Mouse (Mus musculus): ENCODE measurements around the gene Atg101. TPM values are rescaled to one million over a fixed set of nuclear protein-coding genes. Genes with fewer than 3 reads are reported as not detected.
"Not testable (repeated sequence)": the region's sequence is repeated elsewhere in the genome, so short reads cannot be mapped to it uniquely, and the experiment has no call there.

The Atg101 gene
- polyA plus RNA-seq, 1 experiment from 2014 or later = 87.0 TPM

GRCm38 (mm10) chr15:101317814-101318500 lies 33.9 kb downstream of the Atg101 start:
- 0 out of 2 replicates have a peak overlapping the region, but pooled peaks have one; percentile 20 for H3K27ac ChIP-seq (ENCODE audit: low read length)
- peaks cover 38% of the 10 kb centered on the region for H3K4me1 ChIP-seq (ENCODE audit: insufficient read depth, low read length)
- 65% methylated on average over 2 of the region's 2 CpGs for WGBS

GRCm38 (mm10) chr15:101318889-101319765 lies 35.1 kb downstream of the Atg101 start:
- peaks cover 38% of the 10 kb centered on the region for H3K4me1 ChIP-seq (ENCODE audit: insufficient read depth, low read length)
- no peaks in the 10 kb centered on the region for H3K27me3 ChIP-seq (ENCODE audit: insufficient read depth, low read length)
- WGBS = 47% methylated on average over 14 of the region's 14 CpGs
- no peaks in the 10 kb centered on the region for H3K9me3 ChIP-seq (ENCODE audit: low read length)
- H3K4me3 ChIP-seq (ENCODE audit: low read length) = no peak overlapping the region
- no peak overlapping the region for H3K9ac ChIP-seq (replicated peaks; ENCODE audit: low read length)
- no peaks in the 10 kb centered on the region for H3K36me3 ChIP-seq (ENCODE audit: insufficient read depth, low read length)
- H3K27ac ChIP-seq (ENCODE audit: low read length) = peak overlapping the region; percentile 54; the same call in 1 of the 2 replicates
- ATAC-seq (ENCODE audit: low FRiP score, low TSS enrichment) = no peak
- H3K4me2 ChIP-seq (replicated peaks; ENCODE audit: low read depth, low read length) = no peak overlapping the region

More at GRCm38 (mm10) chr15:101317814-101318500, 33.9 kb downstream of the Atg101 start:
- H3K9ac ChIP-seq (replicated peaks; ENCODE audit: low read length) = 0 out of 2 replicates have a peak overlapping the region, but pooled peaks have one; percentile 12
- no peak overlapping the region for H3K4me3 ChIP-seq (ENCODE audit: low read length)
- ATAC-seq (ENCODE audit: low FRiP score, low TSS enrichment) = no peak
- no peaks in the 10 kb centered on the region for H3K27me3 ChIP-seq (ENCODE audit: insufficient read depth, low read length)
- H3K36me3 ChIP-seq (ENCODE audit: insufficient read depth, low read length) = no peaks in the 10 kb centered on the region
- no peak overlapping the region for H3K4me2 ChIP-seq (replicated peaks; ENCODE audit: low read depth, low read length)
- no peaks in the 10 kb centered on the region for H3K9me3 ChIP-seq (ENCODE audit: low read length)

DNA sequence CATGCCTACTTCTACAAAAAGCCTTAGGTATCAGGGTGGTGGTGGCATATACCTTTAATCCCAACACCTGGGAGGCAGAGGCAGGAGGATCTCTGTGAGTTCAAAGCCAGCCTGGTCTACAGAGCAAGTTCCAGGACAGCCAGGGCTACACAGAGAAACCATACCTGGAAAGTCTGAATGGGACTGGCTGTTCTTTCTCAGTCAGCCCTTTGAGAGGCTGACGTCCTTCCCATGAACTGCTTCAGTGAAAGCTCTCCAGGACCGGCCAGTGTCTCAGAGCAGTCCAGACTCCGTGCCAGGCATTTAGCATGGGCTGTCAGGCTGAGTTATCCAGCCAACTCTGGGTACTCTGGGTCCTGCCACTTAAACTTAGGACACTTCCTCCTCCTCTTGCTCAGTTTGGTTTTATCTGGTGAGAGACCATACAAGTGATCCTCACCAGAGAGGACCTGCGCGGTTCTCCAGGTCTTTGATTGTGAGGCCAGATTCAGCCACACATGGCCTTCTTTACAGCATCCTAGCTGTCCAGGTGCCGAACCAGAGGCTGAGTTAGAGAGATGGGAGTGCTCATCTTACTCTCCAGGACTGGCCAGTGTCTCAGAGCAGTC lies 36.0 kb downstream of the Atg101 start:
- Histone ChIP-seq H3K4me3 (ENCODE audit: low read length) (no peak overlapping the region), H3K9ac (replicated peaks; ENCODE audit: low read length) (no peak overlapping the region), H3K27me3 (ENCODE audit: insufficient read depth, low read length) (no peaks in the 10 kb centered on the region), H3K36me3 (ENCODE audit: insufficient read depth, low read length) (no peaks in the 10 kb centered on the region), H3K9me3 (ENCODE audit: low read length) (no peaks in the 10 kb centered on the region), H3K4me1 (ENCODE audit: insufficient read depth, low read length) (peaks cover 38% of the 10 kb centered on the region), H3K4me2 (replicated peaks; ENCODE audit: low read depth, low read length) (no peak overlapping the region), H3K27ac (ENCODE audit: low read length) (peak overlapping the region; percentile 54)
- 79% methylated on average over 6 of the region's 6 CpGs for WGBS
- no peak for ATAC-seq (ENCODE audit: low FRiP score, low TSS enrichment)

- Histone ChIP-seq H3K9me3 (ENCODE audit: low read length) (no peaks in the 10 kb centered on the region), H3K36me3 (ENCODE audit: insufficient read depth, low read length) (no peaks in the 10 kb centered on the region), H3K27me3 (ENCODE audit: insufficient read depth, low read length) (no peaks in the 10 kb centered on the region), H3K4me3 (ENCODE audit: low read length) (no peak overlapping the region), H3K4me1 (ENCODE audit: insufficient read depth, low read length) (peaks cover 38% of the 10 kb centered on the region), H3K9ac (replicated peaks; ENCODE audit: low read length) (no peak overlapping the region), H3K27ac (ENCODE audit: low read length) (peak overlapping the region; percentile 54; the same call in 1 of the 2 replicates), H3K4me2 (replicated peaks; ENCODE audit: low read depth, low read length) (no peak overlapping the region)
- WGBS = 25% methylated on average over 6 of the region's 6 CpGs
- ATAC-seq (ENCODE audit: low FRiP score, low TSS enrichment) = no peak
These were observed 36.6 kb downstream of the Atg101 start for GRCm38 (mm10) chr15:101320618-101321041.

- no peaks in the 10 kb centered on the region for H3K27me3 ChIP-seq (ENCODE audit: insufficient read depth, low read length)
- H3K9me3 ChIP-seq (ENCODE audit: low read length) = no peaks in the 10 kb centered on the region
- 36% methylated on average over 5 of the region's 5 CpGs for WGBS
- no peak overlapping the region for H3K4me3 ChIP-seq (ENCODE audit: low read length)
- peak overlapping the region; percentile 44 for H3K27ac ChIP-seq (ENCODE audit: low read length)
- H3K36me3 ChIP-seq (ENCODE audit: insufficient read depth, low read length) = no peaks in the 10 kb centered on the region
- H3K4me1 ChIP-seq (ENCODE audit: insufficient read depth, low read length) = peaks cover 36% of the 10 kb centered on the region
- ATAC-seq (ENCODE audit: low FRiP score, low TSS enrichment) = no peak
- no peak overlapping the region for H3K4me2 ChIP-seq (replicated peaks; ENCODE audit: low read depth, low read length)
- H3K9ac ChIP-seq (replicated peaks; ENCODE audit: low read length) = no peak overlapping the region
These were observed 37.1 kb downstream of the Atg101 start for GRCm38 (mm10) chr15:101321126-101321525.

- ATAC-seq (ENCODE audit: low FRiP score, low TSS enrichment) = no peak
- no peak overlapping the region for H3K4me3 ChIP-seq (ENCODE audit: low read length)
- no peak overlapping the region for H3K4me2 ChIP-seq (replicated peaks; ENCODE audit: low read depth, low read length)
- no peaks in the 10 kb centered on the region for H3K36me3 ChIP-seq (ENCODE audit: insufficient read depth, low read length)
- H3K9ac ChIP-seq (replicated peaks; ENCODE audit: low read length) = no peak overlapping the region
- H3K27ac ChIP-seq (ENCODE audit: low read length) = no peak overlapping the region
- WGBS = 79% methylated on average over 5 of the region's 5 CpGs
- no peaks in the 10 kb centered on the region for H3K9me3 ChIP-seq (ENCODE audit: low read length)
- no peaks in the 10 kb centered on the region for H3K27me3 ChIP-seq (ENCODE audit: insufficient read depth, low read length)
- H3K4me1 ChIP-seq (ENCODE audit: insufficient read depth, low read length) = peaks cover 30% of the 10 kb centered on the region
These were observed 38.0 kb downstream of the Atg101 start for GRCm38 (mm10) chr15:101322106-101322505.

DNA sequence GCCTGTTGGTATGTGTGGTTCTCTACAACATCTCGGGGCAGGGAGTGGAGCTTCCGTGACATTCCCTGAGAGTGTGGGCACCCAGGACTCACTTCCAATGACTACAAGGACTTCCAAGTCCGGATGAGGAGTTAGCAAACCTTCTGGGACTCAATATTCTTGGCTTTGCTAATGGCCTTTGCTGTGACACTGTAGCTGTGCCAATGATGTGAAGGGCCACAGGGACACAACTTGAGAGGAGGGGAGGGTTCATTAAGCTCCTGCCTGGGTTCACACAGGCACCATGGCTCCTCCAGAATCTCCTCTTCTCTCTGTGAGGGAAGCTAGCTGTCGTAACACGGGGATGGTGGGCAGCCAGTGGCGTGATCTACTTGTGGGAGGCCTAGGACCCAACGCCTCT lies 38.6 kb downstream of the Atg101 start:
- WGBS = 94% methylated on average over 7 of the region's 7 CpGs

GRCm38 (mm10) chr15:101323511-101323910 lies 39.4 kb downstream of the Atg101 start:
- WGBS = 93% methylated on average over 5 of the region's 5 CpGs
- Histone ChIP-seq H3K9ac (replicated peaks; ENCODE audit: low read length) (no peak overlapping the region), H3K4me1 (ENCODE audit: insufficient read depth, low read length) (peaks cover 30% of the 10 kb centered on the region), H3K27me3 (ENCODE audit: insufficient read depth, low read length) (no peaks in the 10 kb centered on the region), H3K9me3 (ENCODE audit: low read length) (no peaks in the 10 kb centered on the region), H3K4me3 (ENCODE audit: low read length) (no peak overlapping the region), H3K27ac (ENCODE audit: low read length) (no peak overlapping the region), H3K4me2 (replicated peaks; ENCODE audit: low read depth, low read length) (no peak overlapping the region), H3K36me3 (ENCODE audit: insufficient read depth, low read length) (no peaks in the 10 kb centered on the region)
- no peak for ATAC-seq (ENCODE audit: low FRiP score, low TSS enrichment)

More for the DNA sequence above, 38.6 kb downstream of the Atg101 start:
- Histone ChIP-seq H3K4me3 (ENCODE audit: low read length) (no peak overlapping the region), H3K4me2 (replicated peaks; ENCODE audit: low read depth, low read length) (no peak overlapping the region), H3K9me3 (ENCODE audit: low read length) (no peaks in the 10 kb centered on the region), H3K9ac (replicated peaks; ENCODE audit: low read length) (no peak overlapping the region), H3K36me3 (ENCODE audit: insufficient read depth, low read length) (no peaks in the 10 kb centered on the region), H3K27me3 (ENCODE audit: insufficient read depth, low read length) (no peaks in the 10 kb centered on the region), H3K27ac (ENCODE audit: low read length) (no peak overlapping the region), H3K4me1 (ENCODE audit: insufficient read depth, low read length) (peaks cover 32% of the 10 kb centered on the region)
- ATAC-seq (ENCODE audit: low FRiP score, low TSS enrichment) = no peak

DNA sequence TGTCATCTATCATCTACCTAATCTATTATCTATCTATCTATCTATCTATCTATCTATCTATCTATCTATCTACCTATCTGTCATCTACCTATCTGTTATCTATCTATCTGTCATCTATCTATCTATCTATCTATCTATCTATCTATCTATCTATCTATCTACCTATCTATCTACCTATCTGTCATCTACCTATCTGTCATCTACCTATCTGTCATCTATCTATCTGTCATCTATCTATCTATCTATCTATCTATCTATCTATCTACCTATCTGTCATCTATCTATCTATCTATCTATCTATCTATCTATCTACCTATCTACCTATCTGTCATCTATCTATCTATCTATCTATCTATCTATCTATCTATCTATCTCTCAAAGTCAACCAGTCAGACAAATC lies 40.3 kb downstream of the Atg101 start:
- ATAC-seq (ENCODE audit: low FRiP score, low TSS enrichment); H3K36me3 ChIP-seq (ENCODE audit: insufficient read depth, low read length); H3K27ac ChIP-seq (ENCODE audit: low read length); H3K9me3 ChIP-seq (ENCODE audit: low read length); H3K4me3 ChIP-seq (ENCODE audit: low read length); H3K27me3 ChIP-seq (ENCODE audit: insufficient read depth, low read length); H3K4me2 ChIP-seq (replicated peaks; ENCODE audit: low read depth, low read length); H3K9ac ChIP-seq (replicated peaks; ENCODE audit: low read length): not testable (repeated sequence)
- H3K4me1 ChIP-seq (ENCODE audit: insufficient read depth, low read length) = peaks cover 27% of the 10 kb centered on the region
